In genomic region chr3:52708746-52709145, GRCm38 (mm10) we compare ENCODE assay signal across 25 mouse cellular contexts.
A peak's percentile ranks its signal among the peaks of the same experiment; 100 is the strongest.
DNase-seq lines count a peak whose midpoint lies in the region; ATAC-seq and TF ChIP-seq lines count a peak whose summit lies in the region.
"Had no signal": no experiment of that assay in that cellular context is flagged by ENCODE, and none has a peak within 500 bp of the region (broad histone marks: within the 10 kb centered on the region; RNA-seq: fewer than 3 reads in every experiment).

No protein-coding gene starts in this region.

- 0 out of 2 replicates have a peak, but pooled peaks cover 3% of the 10 kb centered on the region for H3K4me1 ChIP-seq in heart, embryonic 10.5 days
- peaks cover 1% of the 10 kb centered on the region for H3K4me1 ChIP-seq in liver, adult 2 months (ENCODE audit: control insufficient read depth, insufficient read depth, low read length)
- no peaks in the 10 kb centered on the region for H3K4me1 ChIP-seq in limb, embryonic 14.5 days (ENCODE audit: control insufficient read depth, insufficient read depth, low read length)
- H3K4me1 ChIP-seq: embryonic facial prominence, embryonic 12.5 days; forebrain, embryonic 10.5 days; forebrain, embryonic 12.5 days; forebrain, embryonic 15.5 days had no signal

- DNase-seq in heart, adult 11 months = peak; percentile 54
- no peak for DNase-seq in heart, embryonic 10.5 days (ENCODE audit: low spot score)
- DNase-seq in liver, adult 2 months (ENCODE audit: extremely low read depth, low read depth, low spot score) = peak; percentile 30
- DNase-seq in liver = no peak
- DNase-seq in limb, embryonic 14.5 days (ENCODE audit: low spot score) = peak; percentile 30
- DNase-seq in Muller cell, postnatal 12 days (ENCODE audit: inconsistent ontology term) = no peak
- no peak for DNase-seq in kidney, postnatal 36 days
- DNase-seq: adrenal gland, postnatal 25 days; cerebellum, adult 11 months; cerebellum, adult 18-20 months; cerebellum, adult 8-10 months; cerebellum, adult 9-11 months; cerebellum, postnatal 36 days; embryo, embryonic 11 days; forebrain, postnatal 0 days had no signal

- 80% methylated on average over 3 of the region's 3 CpGs for WGBS in heart, embryonic 10.5 days
- 46% methylated on average over 3 of the region's 3 CpGs for WGBS in liver, adult 2 months
- 70% methylated on average over 3 of the region's 3 CpGs for WGBS in limb, embryonic 14.5 days

- no peaks in the 10 kb centered on the region for H3K9me3 ChIP-seq in heart, embryonic 10.5 days
- no peaks in the 10 kb centered on the region for H3K9me3 ChIP-seq in limb, embryonic 14.5 days (ENCODE audit: control insufficient read depth, low read length)
- H3K9me3 ChIP-seq: embryonic facial prominence, embryonic 12.5 days; embryonic facial prominence, embryonic 15.5 days; forebrain, embryonic 10.5 days; forebrain, embryonic 12.5 days; forebrain, embryonic 15.5 days had no signal

- H3K36me3 ChIP-seq in heart, embryonic 10.5 days = no peaks in the 10 kb centered on the region
- no peaks in the 10 kb centered on the region for H3K36me3 ChIP-seq in liver, adult 2 months (ENCODE audit: control insufficient read depth, insufficient read depth, low read length)
- H3K36me3 ChIP-seq in limb, embryonic 14.5 days (ENCODE audit: control insufficient read depth, insufficient read depth, low read length) = no peaks in the 10 kb centered on the region
- H3K36me3 ChIP-seq in myocyte (ENCODE audit: control insufficient read depth, insufficient read depth) = no peaks in the 10 kb centered on the region
- H3K36me3 ChIP-seq: embryonic facial prominence, embryonic 12.5 days; embryonic facial prominence, embryonic 15.5 days; forebrain, embryonic 10.5 days; forebrain, embryonic 12.5 days; forebrain, embryonic 15.5 days; G1E had no signal

- no peak for TF ChIP-seq CTCF in liver, adult 2 months (IDR thresholded peaks at IDR 0.05; ENCODE audit: low read depth, low read length)

- no peak overlapping the region for H3K4me3 ChIP-seq in heart, embryonic 10.5 days
- H3K4me3 ChIP-seq in liver, adult 2 months (ENCODE audit: insufficient read depth, low read depth, low read length) = no peak overlapping the region
- no peak overlapping the region for H3K4me3 ChIP-seq in limb, embryonic 14.5 days (replicated peaks; ENCODE audit: low read length)
- H3K4me3 ChIP-seq in myocyte = no peak overlapping the region
- H3K4me3 ChIP-seq: embryonic facial prominence, embryonic 12.5 days; embryonic facial prominence, embryonic 15.5 days; erythroblast, embryonic 14.5 days; forebrain, embryonic 10.5 days; forebrain, embryonic 12.5 days; forebrain, embryonic 15.5 days had no signal

- no peak for TF ChIP-seq POLR2A in liver, adult 2 months (IDR thresholded peaks at IDR 0.05; ENCODE audit: extremely low read depth, insufficient read depth, low read length)
- TF ChIP-seq POLR2A in limb, embryonic 14.5 days (IDR thresholded peaks at IDR 0.05; ENCODE audit: borderline replicate concordance, extremely low read depth, insufficient read depth, insufficient read length) = no peak
- TF ChIP-seq POLR2A in myocyte (IDR thresholded peaks at IDR 0.05; ENCODE audit: insufficient read length, low read depth) = no peak

- H3K4me2 ChIP-seq in limb, embryonic 14.5 days (replicated peaks; ENCODE audit: low read depth, low read length, severe bottlenecking) = no peak overlapping the region
- peak overlapping the region; percentile 21 for H3K4me2 ChIP-seq in myocyte (ENCODE audit: low read depth)
- H3K4me2 ChIP-seq: embryonic facial prominence, embryonic 12.5 days; embryonic facial prominence, embryonic 15.5 days; forebrain, embryonic 12.5 days; forebrain, embryonic 15.5 days had no signal

- ATAC-seq in limb, embryonic 14.5 days (ENCODE audit: low FRiP score, low read depth) = peak; percentile 76
- ATAC-seq: CD4-positive, CD25-positive, alpha-beta regulatory T cell, adult 4 months; forebrain, embryonic 15.5 days; forebrain, postnatal 0 days had no signal

- no peak overlapping the region for H3ac ChIP-seq in myocyte (ENCODE audit: control insufficient read depth, insufficient read length)

- H3K79me2 ChIP-seq in liver, adult 2 months (ENCODE audit: control insufficient read depth, insufficient read depth, low read length) = no peaks in the 10 kb centered on the region
- H3K79me2 ChIP-seq in myocyte (ENCODE audit: control insufficient read depth, insufficient read depth) = no peaks in the 10 kb centered on the region

- no peak overlapping the region for H3K9ac ChIP-seq in liver, adult 2 months (ENCODE audit: low read depth, low read length)
- no peak overlapping the region for H3K9ac ChIP-seq in limb, embryonic 14.5 days (ENCODE audit: low read depth, low read length, severe bottlenecking)
- H3K9ac ChIP-seq: embryonic facial prominence, embryonic 12.5 days; embryonic facial prominence, embryonic 15.5 days; forebrain, embryonic 12.5 days; forebrain, embryonic 15.5 days; forebrain, postnatal 0 days had no signal

- H3K27ac ChIP-seq in heart, embryonic 10.5 days = no peak overlapping the region
- H3K27ac ChIP-seq in liver, adult 2 months (replicated peaks; ENCODE audit: insufficient read depth, low read depth, low read length) = no peak overlapping the region
- no peak overlapping the region for H3K27ac ChIP-seq in limb, embryonic 14.5 days (replicated peaks; ENCODE audit: low read depth, low read length)
- H3K27ac ChIP-seq: embryonic facial prominence, embryonic 12.5 days; embryonic facial prominence, embryonic 15.5 days; forebrain, embryonic 10.5 days; forebrain, embryonic 12.5 days; forebrain, embryonic 15.5 days had no signal

- H3K27me3 ChIP-seq in heart, embryonic 10.5 days (ENCODE audit: insufficient read depth, poor library complexity, severe bottlenecking) = no peaks in the 10 kb centered on the region
- H3K27me3 ChIP-seq in liver, adult 2 months (ENCODE audit: control insufficient read depth, insufficient read depth, low read length) = no peaks in the 10 kb centered on the region
- no peaks in the 10 kb centered on the region for H3K27me3 ChIP-seq in limb, embryonic 14.5 days (ENCODE audit: control insufficient read depth, insufficient read depth, low read length)
- H3K27me3 ChIP-seq in myocyte (ENCODE audit: control insufficient read depth, insufficient read depth, insufficient read length) = no peaks in the 10 kb centered on the region
- H3K27me3 ChIP-seq: CH12.LX; embryonic facial prominence, embryonic 15.5 days; forebrain, embryonic 12.5 days; forebrain, embryonic 15.5 days had no signal

TF ChIP-seq in myocyte, 11 proteins besides CTCF, POLR2A, EP300 and RAD21:
- TF ChIP-seq MYOD1 (IDR thresholded peaks at IDR 0.05; ENCODE audit: control insufficient read depth in 1 of 3, insufficient read length in 2 of 3, low read depth in 2 of 3) (peak in 2 of 3 experiments; percentile 76 to 83), E2F4 (IDR thresholded peaks at IDR 0.05; ENCODE audit: insufficient read depth) (no peak)

Comparison
In these comparisons a context has a peak if more than half of its experiments do, and no peak if none do; other contexts are left out.
1. DNase-seq: peak in heart, adult 11 months (single experiment), liver, adult 2 months (single experiment) and limb, embryonic 14.5 days (single experiment); none in heart, embryonic 10.5 days (single experiment), liver (single experiment), Muller cell, postnatal 12 days (single experiment) and kidney, postnatal 36 days (0 of 2).